Mouse (Mus musculus): ENCODE results near the gene Lrrc55. TPM values are rescaled to one million over a fixed set of nuclear protein-coding genes. Genes with fewer than 3 reads are reported as not detected.

The Lrrc55 gene
- total and polyA plus RNA-seq, 2 experiments from 2014 or later, result 9.7 to 27.3 TPM

DNA sequence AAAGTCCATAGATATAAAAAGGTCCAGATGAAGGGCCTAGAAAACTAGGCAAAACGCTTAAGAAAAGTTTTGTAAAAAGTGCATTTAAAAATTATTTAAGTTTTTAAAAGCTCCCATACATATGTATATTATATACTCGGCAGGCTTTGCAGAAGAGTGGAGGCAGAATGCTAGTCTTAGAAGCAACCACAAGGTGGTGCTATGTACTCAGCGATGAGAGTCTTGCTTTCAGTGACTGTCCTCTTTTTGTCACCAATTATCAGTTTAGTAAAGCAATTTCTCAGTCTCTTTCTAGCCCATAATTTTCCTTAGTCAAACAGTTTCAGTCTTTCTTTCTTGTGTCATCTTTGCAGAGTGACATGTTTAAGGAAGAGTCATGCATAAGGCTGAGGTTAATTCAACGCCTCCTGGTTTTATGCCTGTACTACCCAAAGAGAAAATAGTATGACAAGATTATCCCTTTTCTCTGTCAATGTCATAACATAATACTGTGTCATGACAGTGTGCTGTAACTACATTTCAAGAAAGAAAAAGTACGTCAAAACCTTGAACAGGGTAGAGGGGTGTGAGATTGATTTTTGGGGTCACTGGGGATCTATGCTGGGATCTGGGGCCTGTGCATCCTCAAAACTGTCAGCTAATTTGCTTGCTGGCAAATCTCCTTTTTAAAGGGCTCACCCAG is 73.7 kb downstream of the Lrrc55 start:
- WGBS, result 29% methylated on average over 5 of the region's 5 CpGs
- Histone ChIP-seq H3K4me1 (ENCODE audit: insufficient read depth, low read length) (no peaks in the 10 kb centered on the region), H3K27ac (no peak overlapping the region), H3K4me3 (ENCODE audit: low read length) (no peak overlapping the region), H3K36me3 (ENCODE audit: insufficient read depth, low read length) (no peaks in the 10 kb centered on the region), H3K9ac (replicated peaks; ENCODE audit: low read length) (no peak overlapping the region), H3K9me3 (ENCODE audit: low read length) (no peaks in the 10 kb centered on the region), H3K4me2 (ENCODE audit: low read depth, low read length) (no peak overlapping the region), H3K27me3 (ENCODE audit: insufficient read depth, low read length) (no peaks in the 10 kb centered on the region)
- peak; percentile 89 for TF ChIP-seq CTCF (IDR thresholded peaks at IDR 0.05; ENCODE audit: low read depth)
- peak; percentile 70 for ATAC-seq
- DNase-seq (ENCODE audit: low spot score), result peak; percentile 88

Other genes with a start within 250 kb of the Lrrc55 start
- gene Prg2, start 216.7 kb downstream of the Lrrc55 start, total RNA-seq (2014; rRNA removed), result not detected in 2 replicates
- not detected in 2 replicates for gene Prg2, start 216.7 kb downstream of the Lrrc55 start, polyA plus RNA-seq (2015; fragmentation: Nextera tagmentation; extraction: Ambion mirVana)
- not detected in 2 replicates for gene Prg3, start 209.0 kb downstream of the Lrrc55 start, total RNA-seq (2014; rRNA removed)
- gene Prg3, start 209.0 kb downstream of the Lrrc55 start, polyA plus RNA-seq (2015; fragmentation: Nextera tagmentation; extraction: Ambion mirVana), result not detected in 2 replicates
- gene Ssrp1, start 160.0 kb downstream of the Lrrc55 start, total RNA-seq (2014; rRNA removed), result 178 and 196 TPM in 2 replicates
- 141 and 142 TPM in 2 replicates for gene Ssrp1, start 160.0 kb downstream of the Lrrc55 start, polyA plus RNA-seq (2015; fragmentation: Nextera tagmentation; extraction: Ambion mirVana)
- gene P2rx3, start 159.7 kb downstream of the Lrrc55 start, total RNA-seq (2014; rRNA removed), result 1.1 and 1.7 TPM in 2 replicates
- gene P2rx3, start 159.7 kb downstream of the Lrrc55 start, polyA plus RNA-seq (2015; fragmentation: Nextera tagmentation; extraction: Ambion mirVana), result 2.6 and 3.3 TPM in 2 replicates
- gene Tnks1bp1, start 149.2 kb downstream of the Lrrc55 start, total RNA-seq (2014; rRNA removed), result 70.0 and 113 TPM in 2 replicates
- gene Tnks1bp1, start 149.2 kb downstream of the Lrrc55 start, polyA plus RNA-seq (2015; fragmentation: Nextera tagmentation; extraction: Ambion mirVana), result 17.4 and 19.3 TPM in 2 replicates
- 22.2 and 24.2 TPM in 2 replicates for gene Aplnr, start 61.0 kb downstream of the Lrrc55 start, total RNA-seq (2014; rRNA removed)
- gene Aplnr, start 61.0 kb downstream of the Lrrc55 start, polyA plus RNA-seq (2015; fragmentation: Nextera tagmentation; extraction: Ambion mirVana), result 21.0 and 22.1 TPM in 2 replicates
- not detected in 2 replicates for gene Olfr987, start 142.1 kb upstream of the Lrrc55 start, total RNA-seq (2014; rRNA removed)
- gene Olfr987, start 142.1 kb upstream of the Lrrc55 start, polyA plus RNA-seq (2015; fragmentation: Nextera tagmentation; extraction: Ambion mirVana), result not detected in 2 replicates
- gene Olfr988, start 166.0 kb upstream of the Lrrc55 start, total RNA-seq (2014; rRNA removed), result not detected in 2 replicates
- not detected in 2 replicates for gene Olfr988, start 166.0 kb upstream of the Lrrc55 start, polyA plus RNA-seq (2015; fragmentation: Nextera tagmentation; extraction: Ambion mirVana)
- gene Olfr992, start 212.3 kb upstream of the Lrrc55 start, total RNA-seq (2014; rRNA removed), result not detected in 2 replicates
- gene Olfr992, start 212.3 kb upstream of the Lrrc55 start, polyA plus RNA-seq (2015; fragmentation: Nextera tagmentation; extraction: Ambion mirVana), result not detected in 2 replicates
- gene Olfr993, start 217.7 kb upstream of the Lrrc55 start, total RNA-seq (2014; rRNA removed), result not detected in 2 replicates
- not detected in 2 replicates for gene Olfr993, start 217.7 kb upstream of the Lrrc55 start, polyA plus RNA-seq (2015; fragmentation: Nextera tagmentation; extraction: Ambion mirVana)
- not detected in 2 replicates for gene Olfr994, start 239.3 kb upstream of the Lrrc55 start, total RNA-seq (2014; rRNA removed)
- gene Olfr994, start 239.3 kb upstream of the Lrrc55 start, polyA plus RNA-seq (2015; fragmentation: Nextera tagmentation; extraction: Ambion mirVana), result not detected in 2 replicates
- not detected in 2 replicates for gene Olfr995, start 246.4 kb upstream of the Lrrc55 start, total RNA-seq (2014; rRNA removed)
- gene Olfr995, start 246.4 kb upstream of the Lrrc55 start, polyA plus RNA-seq (2015; fragmentation: Nextera tagmentation; extraction: Ambion mirVana), result not detected in 2 replicates

Data from hindbrain, postnatal 0 days (tissue).